Mouse (Mus musculus) CD4-positive, CD25-positive, alpha-beta regulatory T cell, adult 2 months (primary cell): ENCODE results near the gene Fam208a.
A peak's percentile ranks its signal among the peaks of the same experiment; 100 is the strongest.

Experiments used
- DNase-seq: peaks from one replicate; pipeline ENCODE4 v3.0.0-alpha.2; 2012; ENCODE audit warnings: low read depth, low spot score

Fam208a gene

DNA sequence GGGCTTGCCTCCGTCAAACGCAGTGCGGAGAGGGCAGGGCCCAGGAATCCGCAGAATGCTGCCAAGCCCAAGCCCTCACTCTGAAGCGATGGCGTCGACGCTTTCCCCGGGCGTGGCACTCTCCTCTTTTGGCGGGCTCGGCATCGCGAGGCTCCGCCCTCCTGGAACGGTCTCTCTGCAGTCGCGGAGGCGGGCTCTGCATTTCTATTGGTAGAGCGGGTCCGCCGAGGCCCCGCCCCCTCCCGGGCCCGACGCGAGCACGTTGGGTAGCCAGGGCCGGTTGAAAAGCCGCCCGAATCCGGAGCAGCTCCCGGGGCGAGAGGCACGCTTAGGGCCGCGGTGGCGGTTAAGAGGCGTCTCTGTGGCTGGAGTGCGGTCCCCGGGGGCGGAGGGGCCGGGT lies at the start of gene Fam208a:
TSS of gene Fam208a (plus strand) at position 262 of the 400 bp plus-strand sequence.
- peak; percentile 97 for DNase-seq

DNA sequence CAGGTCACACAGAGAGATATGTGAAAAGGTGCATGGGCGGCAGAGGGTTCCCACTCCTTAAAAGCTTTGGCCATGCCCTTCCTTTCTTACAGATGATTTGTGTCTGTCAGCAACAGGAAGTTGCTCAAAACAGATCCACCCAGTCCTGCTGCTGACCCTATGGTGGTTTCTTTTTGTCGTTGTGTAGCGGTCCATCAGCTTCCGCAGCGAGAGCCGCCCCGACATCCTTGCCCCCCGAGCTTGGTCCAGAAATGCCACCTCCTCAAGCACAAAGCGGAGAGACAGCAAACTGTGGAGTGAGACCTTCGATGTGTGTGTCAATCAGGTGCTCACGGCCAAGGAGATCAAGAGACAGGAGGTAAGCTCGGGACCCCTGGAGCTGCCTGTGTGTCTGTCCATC lies 49.2 kb upstream of the Fam208a start:
- DNase-seq = no peak

DNA sequence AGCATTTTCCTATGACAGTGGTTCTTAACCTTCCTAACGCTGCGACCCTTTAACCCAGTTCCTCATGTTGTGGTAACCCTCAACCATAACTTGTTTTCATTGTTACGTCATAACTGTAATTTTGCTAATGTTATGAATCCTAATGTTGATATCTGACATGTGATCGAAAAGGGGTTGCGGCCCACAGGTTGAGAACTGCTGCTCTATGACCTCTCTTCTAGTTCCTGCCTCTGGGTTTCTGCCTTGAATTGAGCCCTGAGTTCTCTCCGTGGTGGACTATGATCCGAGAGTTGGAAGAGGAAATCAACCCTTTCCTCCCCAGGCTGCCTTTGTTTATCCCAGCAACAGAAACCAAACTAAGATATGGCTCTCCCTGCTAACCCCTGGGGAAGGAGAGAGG lies 47.2 kb upstream of the Fam208a start:
- DNase-seq = peak; percentile 46

DNA sequence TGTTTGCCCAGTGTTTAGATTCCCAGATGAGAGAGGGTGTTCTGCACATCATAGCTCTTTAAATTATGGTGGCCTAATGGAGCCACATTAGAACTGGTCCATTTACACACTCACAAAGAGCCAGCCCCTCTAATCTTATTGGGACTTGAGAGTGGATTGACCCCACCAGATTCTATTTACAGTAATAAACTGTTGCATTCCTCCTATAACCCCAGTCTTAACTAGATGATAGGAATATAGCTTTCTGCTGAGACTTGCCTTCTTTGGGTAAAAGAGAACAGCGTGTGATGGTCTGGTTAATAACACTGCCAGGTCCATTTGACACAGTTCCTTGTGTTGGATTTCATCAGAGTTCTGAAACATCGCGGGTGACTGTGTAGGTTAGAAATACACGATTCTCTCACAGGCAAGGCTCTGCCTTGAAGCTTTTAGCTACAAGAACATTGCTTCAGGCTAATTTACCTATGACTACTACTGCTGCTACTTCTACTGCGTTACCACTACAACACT lies 45.3 kb upstream of the Fam208a start:
- no peak for DNase-seq

DNA sequence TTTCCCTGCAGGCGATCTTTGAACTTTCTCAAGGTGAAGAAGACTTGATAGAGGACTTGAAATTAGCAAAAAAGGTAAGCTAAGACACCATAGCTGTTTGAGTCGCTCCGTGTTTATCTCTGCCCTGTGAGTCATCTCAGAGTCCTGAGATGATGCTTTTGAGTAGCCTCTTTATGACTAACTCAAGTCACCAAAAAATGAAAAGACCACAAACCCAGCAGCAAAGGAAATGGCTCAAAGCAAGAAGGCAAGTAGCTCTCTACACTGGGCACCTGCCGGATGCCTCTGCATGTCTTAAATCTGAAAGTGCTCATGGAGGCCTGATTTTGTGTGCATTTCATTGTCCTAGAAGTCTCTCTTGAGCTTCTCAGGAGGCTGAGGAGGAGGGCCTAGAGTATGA lies 44.5 kb upstream of the Fam208a start:
- DNase-seq = peak; percentile 73

DNA sequence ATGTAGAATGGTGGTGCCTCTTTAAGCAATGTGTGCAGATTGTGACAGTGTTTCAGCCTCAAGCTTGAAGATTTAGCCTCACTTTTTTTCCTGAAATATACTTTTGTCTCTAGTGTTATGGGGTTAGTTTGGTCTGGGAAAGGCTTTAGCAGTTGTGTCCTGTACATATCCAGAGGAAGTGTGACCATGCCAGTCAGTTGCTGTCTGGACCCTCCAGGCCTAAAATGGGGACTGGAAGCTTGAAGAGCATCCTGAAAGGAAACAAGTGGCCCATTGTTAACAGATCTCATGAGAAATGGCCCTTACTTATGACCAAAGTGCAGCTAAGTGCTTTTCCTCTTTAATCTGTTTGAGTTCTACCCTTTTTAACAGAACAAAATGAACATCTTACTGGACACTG lies 40.0 kb upstream of the Fam208a start:
- no peak for DNase-seq

DNA sequence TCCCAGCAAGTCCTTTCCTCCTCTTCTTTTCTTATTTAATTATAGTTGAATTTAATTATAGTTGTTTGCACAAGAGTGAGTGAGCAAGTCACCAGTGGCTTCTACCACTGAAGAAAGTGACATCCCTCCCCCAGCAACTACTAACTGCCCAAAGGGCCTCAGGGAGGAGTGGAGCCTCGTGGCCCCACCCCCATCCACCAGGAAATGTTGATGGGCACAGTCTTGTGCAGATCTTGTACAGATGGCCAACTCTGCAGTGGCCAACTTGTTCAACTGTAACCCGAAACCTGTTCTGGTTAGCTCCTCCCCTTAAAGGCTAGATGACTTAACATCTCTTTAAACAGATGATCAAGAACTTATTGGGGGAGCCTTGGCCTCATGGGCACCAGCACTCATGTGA lies 38.9 kb upstream of the Fam208a start:
- DNase-seq = no peak

DNA sequence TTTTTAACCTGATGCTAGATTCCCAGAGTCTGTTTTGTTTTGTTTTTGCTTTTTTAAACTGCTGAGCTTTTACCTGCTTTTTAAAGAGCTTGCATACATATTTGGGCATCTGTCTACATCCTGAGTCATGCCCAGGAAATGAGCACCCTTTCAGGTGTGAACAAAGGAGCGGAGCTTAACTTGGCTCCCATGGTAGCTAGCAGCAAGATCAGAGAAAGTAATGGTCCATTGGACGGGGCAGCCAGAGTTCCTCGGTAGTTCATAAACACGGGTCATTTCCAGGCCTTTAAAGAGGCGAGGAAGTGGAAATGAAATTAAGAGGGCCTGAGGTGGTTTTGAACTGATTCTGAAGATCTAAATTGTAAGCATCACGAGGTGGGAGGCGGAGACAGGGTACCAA lies 38.0 kb upstream of the Fam208a start:
- DNase-seq = peak; percentile 52

DNA sequence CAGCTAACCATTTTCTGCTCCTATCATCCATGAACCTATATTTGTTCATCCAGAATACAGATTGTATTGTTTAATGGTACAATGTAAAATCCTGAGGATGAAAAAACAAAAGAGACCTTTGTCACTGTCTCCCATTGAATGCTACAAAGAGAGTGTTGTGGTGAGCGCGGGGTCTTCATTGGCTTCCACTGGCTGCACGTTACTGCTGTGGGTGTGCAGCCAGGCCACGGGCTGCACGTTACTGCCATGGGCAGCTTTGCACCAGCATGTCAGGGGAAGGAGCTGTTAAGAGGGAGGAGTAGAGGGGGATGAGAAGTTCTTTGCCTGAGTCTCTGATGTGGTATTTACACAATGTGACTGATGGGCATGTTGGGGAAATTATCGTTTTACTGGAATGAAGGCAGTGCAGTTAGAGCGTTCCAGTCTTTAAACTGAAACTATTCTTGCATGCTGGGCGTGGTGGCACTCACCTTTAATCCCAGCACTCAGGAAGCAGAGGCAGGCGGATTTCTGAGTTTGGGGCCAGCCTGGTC lies 36.8 kb upstream of the Fam208a start:
- no peak for DNase-seq

DNA sequence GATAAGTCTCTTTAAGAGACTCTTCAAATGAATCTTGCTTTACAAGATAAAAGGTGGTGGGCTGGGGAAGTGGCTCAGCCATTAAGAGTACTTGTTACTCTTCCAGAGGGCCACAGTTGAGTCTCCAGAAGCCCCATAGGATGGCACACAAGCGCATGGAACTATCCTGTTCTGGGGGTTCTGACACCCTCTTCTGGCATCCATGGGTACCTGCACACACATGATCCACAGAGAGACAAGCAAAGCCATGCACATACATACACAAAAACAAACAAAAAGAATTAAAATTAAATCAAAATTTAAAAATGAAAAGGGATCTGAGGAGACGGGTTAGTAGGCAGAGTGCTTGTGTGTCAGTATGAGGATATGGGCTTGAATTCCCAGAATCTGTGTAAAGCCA lies 36.0 kb upstream of the Fam208a start:
- no peak for DNase-seq

DNA sequence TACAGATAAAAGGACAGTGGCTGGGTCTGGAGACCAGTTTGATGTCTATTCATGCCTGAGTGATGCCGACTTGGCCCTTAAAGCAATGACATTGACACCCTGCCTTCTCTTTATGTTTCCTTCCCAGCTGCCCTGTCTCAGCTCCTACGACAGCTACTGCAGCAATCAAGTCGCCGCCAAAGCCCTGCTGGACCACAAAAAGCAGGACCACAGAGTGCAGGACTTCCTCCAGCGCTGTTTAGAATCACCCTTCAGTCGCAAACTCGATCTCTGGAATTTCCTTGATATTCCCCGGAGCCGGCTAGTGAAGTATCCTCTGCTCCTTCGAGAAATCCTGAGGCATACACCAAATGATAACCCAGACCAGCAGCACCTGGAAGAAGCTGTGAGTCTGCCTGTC lies 34.8 kb upstream of the Fam208a start:
- no peak for DNase-seq

DNA sequence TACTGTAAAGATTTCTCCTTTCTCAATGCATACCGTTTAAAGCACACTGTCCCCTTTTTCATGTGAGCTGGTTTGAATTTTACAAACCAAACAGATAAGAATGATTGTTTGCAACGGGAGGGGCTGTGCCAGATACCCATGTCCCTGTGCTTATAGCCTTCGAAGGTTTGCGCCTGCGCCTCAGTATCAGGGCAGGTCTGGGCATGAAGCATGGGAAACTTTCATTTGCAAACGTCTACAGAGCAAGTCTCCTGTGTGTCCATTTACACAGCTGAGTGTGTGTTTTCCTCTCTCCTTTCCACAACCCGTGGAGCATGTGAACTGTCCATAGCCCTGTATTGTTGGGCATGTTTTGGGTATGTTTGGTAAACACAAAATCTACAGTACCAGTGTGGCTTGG lies 32.2 kb upstream of the Fam208a start:
- DNase-seq = no peak

DNA sequence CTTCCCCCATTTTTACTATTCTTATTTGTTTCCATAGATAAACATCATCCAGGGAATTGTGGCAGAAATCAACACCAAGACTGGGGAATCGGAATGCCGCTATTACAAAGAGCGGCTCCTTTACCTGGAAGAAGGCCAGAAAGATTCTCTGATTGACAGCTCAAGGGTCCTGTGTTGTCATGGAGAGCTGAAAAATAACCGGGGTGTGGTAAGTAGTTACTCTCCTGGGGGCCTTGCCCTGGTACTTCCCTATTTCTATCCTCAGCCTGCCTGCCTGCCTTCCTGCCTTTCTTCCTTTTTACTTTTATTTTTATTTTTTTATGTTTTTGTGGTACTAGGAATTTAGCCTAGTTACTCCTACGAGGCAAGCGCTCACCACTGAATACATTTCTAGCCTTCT lies 31.1 kb upstream of the Fam208a start:
- DNase-seq = no peak

DNA sequence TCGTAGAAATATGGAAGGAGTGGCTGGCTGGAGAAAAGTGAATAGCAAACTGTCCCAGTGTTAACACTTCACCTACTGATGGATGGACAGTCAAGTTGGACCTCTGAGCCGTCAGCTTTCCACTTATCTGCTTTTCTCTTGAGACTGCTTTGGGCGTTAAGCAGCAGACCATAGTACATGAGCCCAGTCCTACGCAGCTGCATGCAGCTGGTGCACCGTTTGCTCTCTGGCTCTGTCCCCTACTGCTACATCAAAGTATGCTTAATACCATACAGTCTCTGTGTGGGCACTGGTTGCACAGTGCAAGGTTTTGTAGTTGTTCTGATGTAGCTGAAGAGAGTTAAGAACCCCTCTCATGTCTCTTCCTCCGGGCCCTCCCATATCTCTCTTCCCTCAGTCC lies 28.1 kb upstream of the Fam208a start:
- DNase-seq = no peak

DNA sequence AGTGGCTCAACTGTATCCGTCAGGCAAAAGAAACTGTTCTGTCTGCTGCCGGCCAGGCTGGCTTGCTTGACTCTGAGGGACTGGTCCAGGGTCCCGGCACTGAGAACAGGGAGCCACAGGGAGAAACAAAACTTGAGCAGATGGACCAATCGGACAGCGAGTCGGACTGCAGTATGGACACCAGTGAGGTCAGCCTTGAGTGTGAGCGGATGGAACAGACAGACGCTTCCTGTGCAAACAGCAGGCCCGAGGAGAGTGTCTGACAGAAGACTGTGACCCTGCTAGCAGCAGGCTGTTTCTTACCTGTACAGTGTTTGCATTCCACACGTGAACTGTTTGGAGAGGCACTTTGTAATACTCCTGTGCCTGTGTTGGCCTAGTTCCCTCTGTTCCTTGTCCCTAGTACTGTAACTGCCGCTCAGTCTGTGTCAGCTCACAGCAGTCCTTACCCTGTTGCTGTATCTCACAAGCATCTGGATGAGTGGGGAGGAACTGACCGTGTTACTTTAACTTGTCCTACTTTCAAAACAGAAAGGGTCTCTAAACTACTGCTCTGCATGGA lies 26.8 kb upstream of the Fam208a start:
- no peak for DNase-seq

DNA sequence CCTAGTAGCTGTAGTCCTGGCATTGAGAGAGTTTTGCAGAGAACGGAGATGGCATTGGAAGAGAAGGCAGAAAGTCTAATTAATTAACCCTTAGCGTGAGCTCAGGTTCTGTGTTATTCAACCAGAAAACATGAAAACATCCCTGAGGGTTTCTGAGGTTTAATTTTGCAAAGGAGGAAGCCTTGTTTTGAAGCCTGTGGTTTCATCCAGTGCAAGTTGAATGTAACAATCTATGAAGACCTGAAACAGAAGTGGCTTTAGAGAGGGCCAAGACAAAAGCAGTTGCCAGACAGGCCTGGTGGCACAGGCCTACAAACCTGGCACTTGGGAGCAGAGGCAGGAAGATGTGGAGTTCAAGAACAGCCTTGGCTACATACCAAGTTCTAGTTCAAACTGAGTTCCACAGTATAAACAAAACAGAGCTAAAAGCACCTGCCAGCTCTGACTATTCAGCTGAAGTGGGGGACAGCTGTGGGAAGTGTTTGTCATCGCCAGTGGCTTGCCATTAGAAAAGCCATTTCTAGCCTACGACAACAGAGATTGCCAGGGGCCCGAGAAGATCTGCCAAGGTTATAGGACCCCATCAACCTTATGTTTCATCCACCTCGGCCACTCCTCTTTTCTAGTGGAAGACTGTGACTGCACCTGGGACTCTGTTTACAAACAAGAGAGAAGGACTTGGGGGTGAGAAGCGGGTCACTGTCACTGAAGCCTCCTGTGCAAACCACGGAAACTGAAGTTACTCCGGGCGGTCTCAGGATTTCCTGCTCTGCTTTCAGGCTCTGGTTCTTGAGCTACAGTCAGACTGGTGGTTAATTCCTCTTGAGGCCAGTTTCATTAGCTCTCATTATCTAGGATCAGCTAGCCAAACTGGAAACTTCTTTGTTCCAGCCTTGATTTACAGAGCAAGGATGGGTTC lies 26.0 kb upstream of the Fam208a start:
- peak; percentile 69 for DNase-seq

DNA sequence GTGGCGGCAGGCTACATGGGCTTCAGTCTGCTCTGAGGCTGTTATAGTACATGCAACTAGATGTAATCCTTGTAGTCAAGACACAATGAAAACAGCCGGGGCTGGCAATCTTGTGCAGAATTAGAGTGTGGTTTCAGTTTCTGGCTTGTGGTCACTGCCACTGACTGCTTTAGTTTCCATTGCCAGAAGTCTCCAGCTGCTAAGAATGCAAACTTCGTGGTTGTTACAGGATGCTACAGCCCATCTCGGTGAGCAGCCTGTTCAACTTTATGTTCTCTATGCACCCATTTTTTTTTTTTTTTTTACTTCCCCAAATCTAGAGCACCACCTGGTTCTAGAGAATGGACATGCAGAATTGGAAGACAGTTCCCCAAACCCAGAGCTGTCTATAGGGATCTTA lies 23.2 kb upstream of the Fam208a start:
- DNase-seq = peak; percentile 83

DNA sequence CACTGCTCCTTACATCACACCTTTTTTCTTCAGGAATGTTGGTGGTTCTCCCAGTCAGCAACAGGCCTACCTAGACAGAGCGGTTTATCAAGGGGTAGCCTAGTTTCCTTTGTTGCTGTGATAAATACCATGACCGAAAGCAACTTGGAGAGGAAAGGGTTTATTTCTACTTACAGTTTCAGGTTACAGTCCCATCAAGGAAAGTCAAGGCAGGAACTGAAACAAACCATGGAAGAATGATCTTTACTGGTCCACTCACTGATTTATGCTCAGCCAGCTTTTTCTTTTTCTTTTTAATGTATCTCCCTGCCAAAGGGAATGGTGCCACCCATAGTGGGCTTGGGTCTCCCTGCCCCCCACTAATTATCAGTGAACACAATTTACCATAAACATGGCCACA lies 22.7 kb upstream of the Fam208a start:
- DNase-seq = no peak

DNA sequence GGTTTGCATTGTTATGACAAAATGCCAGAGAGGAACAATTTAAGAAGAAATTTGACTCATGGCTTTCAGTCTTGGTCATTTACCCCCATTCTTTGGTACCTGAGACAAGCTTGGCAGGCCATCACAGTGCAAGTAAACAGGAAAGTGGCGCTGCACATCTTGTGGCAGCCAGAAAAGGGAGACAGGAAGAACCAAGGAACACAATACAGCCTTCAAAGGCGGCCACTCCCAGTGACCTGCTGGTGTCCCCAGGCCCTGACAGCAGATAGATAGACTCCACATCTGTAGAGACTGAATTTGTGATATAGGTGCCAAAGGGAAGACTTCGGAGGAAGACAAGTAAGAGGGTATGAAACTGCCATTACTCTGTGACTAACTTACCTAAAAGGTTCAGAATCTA lies 20.4 kb upstream of the Fam208a start:
- peak; percentile 33 for DNase-seq

DNA sequence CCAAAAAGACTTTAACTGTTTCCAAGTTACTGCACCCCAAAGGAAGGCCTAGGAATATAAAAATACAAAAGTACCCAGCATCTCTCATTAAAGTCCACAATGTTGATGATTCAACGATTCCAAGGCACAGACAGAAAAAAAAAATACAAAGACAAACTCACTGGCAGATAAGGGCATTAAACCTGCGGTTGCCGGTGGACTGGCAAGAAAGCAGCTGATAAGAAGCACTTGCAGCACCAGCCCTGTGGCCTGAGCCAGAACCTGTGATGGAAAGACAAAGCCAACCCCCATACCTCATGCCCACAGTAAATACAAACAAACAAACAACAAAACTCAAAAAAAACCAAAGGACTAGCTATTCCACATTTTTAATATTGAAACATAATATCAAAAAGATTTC lies 19.0 kb upstream of the Fam208a start:
- DNase-seq = no peak

DNA sequence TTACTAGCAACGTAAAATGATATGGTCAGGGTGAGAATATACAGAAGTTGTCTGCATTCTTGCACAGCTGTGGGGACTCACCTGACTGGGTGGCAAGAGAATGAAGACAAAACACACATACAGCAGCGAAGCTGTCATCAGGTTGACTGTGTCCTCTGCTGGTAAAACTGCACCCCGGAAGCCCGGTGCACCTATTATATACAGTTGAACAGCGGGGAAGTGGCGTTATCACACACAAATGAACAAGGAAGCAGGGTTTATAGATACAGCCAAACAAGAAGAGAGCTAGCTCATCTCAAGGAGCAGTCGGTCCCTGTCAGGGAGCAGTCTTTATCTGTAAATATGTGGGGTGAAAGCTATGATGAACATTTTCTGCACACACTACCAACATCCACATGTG lies 17.1 kb upstream of the Fam208a start:
- peak; percentile 51 for DNase-seq

DNA sequence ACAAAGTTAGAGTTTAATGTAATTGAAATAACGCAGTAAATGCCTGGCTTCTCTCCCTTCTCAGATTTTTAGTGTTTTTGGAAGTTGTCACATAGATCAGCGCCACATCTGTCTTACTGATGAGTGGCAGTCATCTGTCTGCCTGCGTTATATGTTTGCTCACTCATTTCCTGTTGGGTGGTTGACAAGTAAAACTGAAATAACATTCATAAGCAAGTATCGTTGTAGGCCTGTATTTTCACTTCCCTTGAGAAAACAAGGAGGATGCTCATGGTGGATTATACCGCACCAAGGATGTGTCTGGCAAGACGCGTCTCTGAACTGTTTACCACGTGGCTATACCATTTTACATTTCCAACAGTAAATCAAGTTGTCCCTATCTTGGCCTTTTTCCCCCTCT lies 15.9 kb upstream of the Fam208a start:
- DNase-seq = peak; percentile 75

DNA sequence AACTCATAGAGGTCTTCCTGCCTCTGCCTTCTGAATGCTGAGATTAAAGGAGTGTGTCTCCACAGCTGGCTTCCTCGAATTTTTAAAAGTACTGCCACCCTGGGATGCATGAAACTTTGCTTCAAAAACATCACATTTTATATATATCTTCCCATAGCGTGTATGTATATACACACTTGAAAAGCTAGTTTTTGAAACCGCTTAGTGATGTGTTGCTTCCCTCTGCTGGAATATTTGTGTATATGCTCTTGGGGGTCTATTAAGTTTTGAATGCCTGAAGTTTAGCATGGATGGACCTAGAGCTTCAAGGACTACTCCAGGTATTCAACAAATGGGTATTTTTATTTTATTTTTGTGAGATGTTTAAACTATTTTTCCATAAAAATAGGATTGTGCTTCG lies 14.7 kb upstream of the Fam208a start:
- peak; percentile 80 for DNase-seq
